ENCODE assay signal across 10 mouse cellular contexts in genomic region chr2:174871844-174872243, GRCm38 (mm10).
DNase-seq lines count a peak whose midpoint lies in the region; ATAC-seq and TF ChIP-seq lines count a peak whose summit lies in the region.
"Had no signal": no experiment of that assay in that cellular context is flagged by ENCODE, and none has a peak within 500 bp of the region (broad histone marks: within the 10 kb centered on the region; RNA-seq: fewer than 3 reads in every experiment).

No protein-coding gene starts in this region.

- H3K27me3 ChIP-seq in lung, embryonic 15.5 days: no peaks in the 10 kb centered on the region
- H3K27me3 ChIP-seq in embryonic facial prominence, embryonic 13.5 days: no peaks in the 10 kb centered on the region
- H3K27me3 ChIP-seq in forebrain, postnatal 0 days (ENCODE audit: insufficient read depth, low read length): no peaks in the 10 kb centered on the region

- no peak for TF ChIP-seq POLR2A in lung, adult 2 months (IDR thresholded peaks at IDR 0.05; ENCODE audit: borderline replicate concordance, extremely low read depth, low read depth, low read length)

- H3K4me1 ChIP-seq in lung, embryonic 15.5 days: peaks cover 15% of the 10 kb centered on the region
- no peaks in the 10 kb centered on the region for H3K4me1 ChIP-seq in lung, adult 2 months (ENCODE audit: control insufficient read depth, insufficient read depth, low read length)
- peaks cover 66% of the 10 kb centered on the region for H3K4me1 ChIP-seq in embryonic facial prominence, embryonic 13.5 days
- no peaks in the 10 kb centered on the region for H3K4me1 ChIP-seq in forebrain, postnatal 0 days (ENCODE audit: insufficient read depth)

- H3K27ac ChIP-seq in lung, embryonic 15.5 days: no peak overlapping the region
- peak overlapping the region; percentile 65 for H3K27ac ChIP-seq in embryonic facial prominence, embryonic 13.5 days
- H3K27ac ChIP-seq in forebrain, postnatal 0 days (ENCODE audit: low read depth, low read length): no peak overlapping the region

- H3K36me3 ChIP-seq in lung, embryonic 15.5 days: no peaks in the 10 kb centered on the region
- no peaks in the 10 kb centered on the region for H3K36me3 ChIP-seq in embryonic facial prominence, embryonic 13.5 days
- H3K36me3 ChIP-seq in forebrain, postnatal 0 days (ENCODE audit: insufficient read depth): no peaks in the 10 kb centered on the region

- no peaks in the 10 kb centered on the region for H3K9me3 ChIP-seq in lung, embryonic 15.5 days
- H3K9me3 ChIP-seq in embryonic facial prominence, embryonic 13.5 days: no peaks in the 10 kb centered on the region
- no peaks in the 10 kb centered on the region for H3K9me3 ChIP-seq in forebrain, postnatal 0 days (ENCODE audit: low read length)

- no peak overlapping the region for H3K4me2 ChIP-seq in lung, embryonic 15.5 days
- H3K4me2 ChIP-seq in embryonic facial prominence, embryonic 13.5 days: no peak overlapping the region
- H3K4me2 ChIP-seq in forebrain, postnatal 0 days (ENCODE audit: low read depth): no peak overlapping the region

- no peak overlapping the region for H3K4me3 ChIP-seq in lung, embryonic 15.5 days
- H3K4me3 ChIP-seq in lung, adult 2 months (replicated peaks; ENCODE audit: extremely low read depth, low read depth, low read length): no peak overlapping the region
- no peak overlapping the region for H3K4me3 ChIP-seq in embryonic facial prominence, embryonic 13.5 days
- H3K4me3 ChIP-seq in forebrain, postnatal 0 days (ENCODE audit: low read depth, low read length): no peak overlapping the region

- DNase-seq in lung, adult 2 months: no peak
- DNase-seq in forebrain, postnatal 0 days: no peak
- peak; percentile 47 for DNase-seq in retina, embryonic 14.5 days (ENCODE audit: low spot score)
- DNase-seq in right cerebral cortex, postnatal 10 days (ENCODE audit: low spot score in 2 of 2): no peak
- DNase-seq in layer of hippocampus, postnatal 36 days: no peak
- DNase-seq: cerebellum, adult 11-12 months; liver; thymus, postnatal 36 days had no signal

- 0 out of 2 replicates have a peak, but pooled peaks have one; percentile 5 for ATAC-seq in lung, embryonic 15.5 days (ENCODE audit: borderline replicate concordance, extremely low read depth, low FRiP score, low TSS enrichment)
- ATAC-seq in embryonic facial prominence, embryonic 13.5 days (ENCODE audit: insufficient number of reproducible peaks, insufficient read depth, low FRiP score, low TSS enrichment, low read depth): no peak
- peak; percentile 48; the same call in 1 of the 2 replicates for ATAC-seq in forebrain, postnatal 0 days

- 58% methylated on average over 3 of the region's 3 CpGs for WGBS in lung, embryonic 15.5 days
- WGBS in lung, adult 2 months: 66% methylated on average over 3 of the region's 3 CpGs
- 15% methylated on average over 3 of the region's 3 CpGs for WGBS in embryonic facial prominence, embryonic 13.5 days
- WGBS in forebrain, postnatal 0 days: 31% methylated on average over 3 of the region's 3 CpGs

- TF ChIP-seq CTCF in lung, adult 2 months (IDR thresholded peaks at IDR 0.05; ENCODE audit: insufficient read depth, low read length): no peak
- no peak for TF ChIP-seq CTCF in forebrain, postnatal 0 days (IDR thresholded peaks at IDR 0.05; ENCODE audit: low read depth)

- no peak overlapping the region for H3K9ac ChIP-seq in lung, embryonic 15.5 days
- peak overlapping the region; percentile 40; the same call in 1 of the 2 replicates for H3K9ac ChIP-seq in embryonic facial prominence, embryonic 13.5 days
- H3K9ac ChIP-seq in forebrain, postnatal 0 days: no peak overlapping the region
